Mouse (Mus musculus): ENCODE data around the gene Gnat1.

DNA sequence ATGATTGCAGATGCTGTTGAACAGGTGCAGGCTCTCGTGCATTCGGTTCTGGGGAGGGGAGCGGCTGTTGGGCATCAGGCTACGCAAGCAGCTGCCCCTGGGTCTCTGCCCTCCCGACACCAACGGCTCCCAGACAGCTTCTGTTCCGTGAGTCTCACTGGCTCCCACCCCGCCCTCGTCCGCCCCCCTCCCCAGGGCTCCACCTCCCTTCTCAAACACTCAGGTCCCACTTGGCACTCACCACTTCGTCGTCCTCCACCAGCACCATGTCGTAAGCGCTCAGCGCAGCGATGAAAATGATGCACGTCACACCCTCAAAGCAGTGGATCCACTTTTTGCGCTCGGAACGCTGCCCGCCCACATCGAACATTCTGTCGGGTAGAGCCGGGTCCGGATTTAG, 3.2 kb downstream of the Gnat1 start:
- no peak for TF ChIP-seq ZC3H11A (IDR thresholded peaks at IDR 0.05; ENCODE audit: borderline replicate concordance, low read depth, low read length)
- TF ChIP-seq CHD2 (IDR thresholded peaks at IDR 0.05; ENCODE audit: low read depth, low read length): no peak
- no peak for TF ChIP-seq MAFK (IDR thresholded peaks at IDR 0.05; ENCODE audit: insufficient read depth, low read depth, low read length)

Data from ES-E14 (cell line).